Mouse (Mus musculus) kidney, embryonic 16.5 days (tissue): ENCODE results near the gene Spon1. TPM values are rescaled to one million over a fixed set of nuclear protein-coding genes. Genes with fewer than 3 reads are reported as not detected.

Experiments
- ATAC-seq: fragments of 200-750 bp; cut with Nextera tagmentation; 2 replicates; pipeline ENCODE4 v1.8.0; 2017; ENCODE audit warnings: moderate TSS enrichment; ENCODE audit not compliant: low FRiP score, low TSS enrichment
- H3K27ac ChIP-seq: fragments of 300-500 bp; sonication (generic); 2 replicates; pipeline ENCODE4 v1.5.1; 2014; ENCODE audit warnings: low read length
- H3K27me3 ChIP-seq: fragments of 300-500 bp; sonication (generic); 2 replicates; pipeline ENCODE4 v1.6.1; 2014; ENCODE audit warnings: low read length, control low read depth, mixed read lengths; ENCODE audit not compliant: insufficient read depth
- H3K36me3 ChIP-seq: fragments of 300-500 bp; sonication (generic); 2 replicates; pipeline ENCODE4 v1.6.1; 2014; ENCODE audit warnings: low read length, control low read depth, mixed read lengths; ENCODE audit not compliant: insufficient read depth
- H3K4me1 ChIP-seq: fragments of 300-500 bp; sonication (generic); 2 replicates; pipeline ENCODE4 v1.6.1; 2014; ENCODE audit warnings: low read length, control low read depth, mixed read lengths; ENCODE audit not compliant: insufficient read depth
- H3K4me2 ChIP-seq: fragments of 300-500 bp; sonication (generic); replicated peaks from 2 replicates; pipeline ENCODE4 v1.6.1; 2014; ENCODE audit warnings: low read depth, low read length
- H3K4me3 ChIP-seq: fragments of 300-500 bp; sonication (generic); 2 replicates; pipeline ENCODE4 v1.5.1; 2014; ENCODE audit warnings: mild to moderate bottlenecking, low read length
- H3K9ac ChIP-seq: fragments of 300-500 bp; sonication (generic); replicated peaks from 2 replicates; pipeline ENCODE4 v1.6.1; 2014; ENCODE audit warnings: low read length
- H3K9me3 ChIP-seq: fragments of 300-500 bp; sonication (generic); 2 replicates; pipeline ENCODE4 v1.6.1; 2016; ENCODE audit warnings: low read length, control low read depth
- WGBS: fragments of 180-500 bp; shearing (Covaris S2); extraction: QIAGEN DNeasy Blood & Tissue Kit; methylation state at CpG from one replicate; pipeline ENCODE4 v1.1.7; 2014; 5-methylcytosine and 5-hydroxymethylcytosine counted together
- polyA plus RNA-seq: library from polyadenylated mRNA; unstranded; fragments of >200 nt; fragmentation: Nextera tagmentation; extraction: Ambion mirVana; gene quantifications from 2 replicates; pipeline ENCODE4 v1.2.1, GENCODE M21; 2015

Spon1 gene
- polyA plus RNA-seq, 1 experiment from 2014 or later: 13.7 TPM

GRCm38 (mm10) chr7:114026923-114027322 is 261.1 kb downstream of the Spon1 start:
- no peak for ATAC-seq
- WGBS: 83% methylated on average over 8 of the region's 8 CpGs
- Histone ChIP-seq H3K4me1 (0 out of 2 replicates have a peak, but pooled peaks cover 1% of the 10 kb centered on the region), H3K9me3 (no peaks in the 10 kb centered on the region), H3K4me3 (no peak overlapping the region), H3K36me3 (no peaks in the 10 kb centered on the region), H3K27ac (no peak overlapping the region), H3K4me2 (no peak overlapping the region), H3K27me3 (no peaks in the 10 kb centered on the region), H3K9ac (no peak overlapping the region)

- Histone ChIP-seq H3K27ac (no peak overlapping the region), H3K4me1 (no peaks in the 10 kb centered on the region), H3K9me3 (no peaks in the 10 kb centered on the region), H3K27me3 (no peaks in the 10 kb centered on the region), H3K4me3 (no peak overlapping the region), H3K36me3 (no peaks in the 10 kb centered on the region), H3K9ac (no peak overlapping the region), H3K4me2 (no peak overlapping the region)
- no peak for ATAC-seq
- 86% methylated on average over 3 of the region's 3 CpGs for WGBS
Measured at GRCm38 (mm10) chr7:114027406-114027805, 261.6 kb downstream of the Spon1 start.

GRCm38 (mm10) chr7:114028828-114029227 is 263.0 kb downstream of the Spon1 start:
- Histone ChIP-seq H3K4me1 (no peaks in the 10 kb centered on the region), H3K27ac (no peak overlapping the region), H3K36me3 (no peaks in the 10 kb centered on the region), H3K4me3 (no peak overlapping the region), H3K9me3 (no peaks in the 10 kb centered on the region), H3K27me3 (no peaks in the 10 kb centered on the region), H3K4me2 (no peak overlapping the region), H3K9ac (no peak overlapping the region)
- ATAC-seq: no peak
- WGBS: 92% methylated on average over 5 of the region's 5 CpGs

- H3K4me2 ChIP-seq: no peak overlapping the region
- no peak overlapping the region for H3K27ac ChIP-seq
- no peak overlapping the region for H3K9ac ChIP-seq
- ATAC-seq: no peak
- no peak overlapping the region for H3K4me3 ChIP-seq
- WGBS: 59% methylated on average over 6 of the region's 6 CpGs
- no peaks in the 10 kb centered on the region for H3K9me3 ChIP-seq
- H3K36me3 ChIP-seq: no peaks in the 10 kb centered on the region
- no peaks in the 10 kb centered on the region for H3K4me1 ChIP-seq
- H3K27me3 ChIP-seq: no peaks in the 10 kb centered on the region
Measured at GRCm38 (mm10) chr7:114029596-114029995, 263.8 kb downstream of the Spon1 start.

- no peak for ATAC-seq
- WGBS: 81% methylated on average over 4 of the region's 4 CpGs
Measured at GRCm38 (mm10) chr7:114037237-114037636, 271.4 kb downstream of the Spon1 start.

GRCm38 (mm10) chr7:114041349-114041748 is 275.6 kb downstream of the Spon1 start:
- no peaks in the 10 kb centered on the region for H3K27me3 ChIP-seq
- H3K9me3 ChIP-seq: no peaks in the 10 kb centered on the region
- H3K4me2 ChIP-seq: no peak overlapping the region
- peaks cover 6% of the 10 kb centered on the region; the same call in 1 of the 2 replicates for H3K36me3 ChIP-seq
- WGBS: 84% methylated on average over 4 of the region's 4 CpGs
- H3K9ac ChIP-seq: no peak overlapping the region
- no peak for ATAC-seq
- no peak overlapping the region for H3K4me3 ChIP-seq
- no peak overlapping the region for H3K27ac ChIP-seq
- H3K4me1 ChIP-seq: peaks cover 4% of the 10 kb centered on the region; the same call in 1 of the 2 replicates

More at GRCm38 (mm10) chr7:114037237-114037636, 271.4 kb downstream of the Spon1 start:
- Histone ChIP-seq H3K27me3 (no peaks in the 10 kb centered on the region), H3K9ac (no peak overlapping the region), H3K36me3 (no peaks in the 10 kb centered on the region), H3K4me1 (no peaks in the 10 kb centered on the region), H3K9me3 (no peaks in the 10 kb centered on the region), H3K27ac (no peak overlapping the region), H3K4me3 (no peak overlapping the region), H3K4me2 (no peak overlapping the region)

GRCm38 (mm10) chr7:114042973-114043928 is 277.5 kb downstream of the Spon1 start:
- ATAC-seq: peak; percentile 63; the same call in 1 of the 2 replicates
- H3K27ac ChIP-seq: no peak overlapping the region

GRCm38 (mm10) chr7:114043929-114044549 is 278.2 kb downstream of the Spon1 start:
- peaks cover 12% of the 10 kb centered on the region; the same call in 1 of the 2 replicates for H3K36me3 ChIP-seq
- H3K4me3 ChIP-seq: no peak overlapping the region
- H3K4me2 ChIP-seq: no peak overlapping the region
- H3K27me3 ChIP-seq: no peaks in the 10 kb centered on the region
- 73% methylated on average over 6 of the region's 6 CpGs for WGBS
- H3K9me3 ChIP-seq: no peaks in the 10 kb centered on the region
- ATAC-seq: no peak
- no peak overlapping the region for H3K9ac ChIP-seq
- no peak overlapping the region for H3K27ac ChIP-seq
- H3K4me1 ChIP-seq: peaks cover 4% of the 10 kb centered on the region; the same call in 1 of the 2 replicates

More at GRCm38 (mm10) chr7:114042973-114043928, 277.5 kb downstream of the Spon1 start:
- peaks cover 12% of the 10 kb centered on the region; the same call in 1 of the 2 replicates for H3K36me3 ChIP-seq
- H3K9me3 ChIP-seq: no peaks in the 10 kb centered on the region
- no peaks in the 10 kb centered on the region for H3K27me3 ChIP-seq
- WGBS: 80% methylated on average over 26 of the region's 26 CpGs
- H3K4me1 ChIP-seq: peaks cover 4% of the 10 kb centered on the region; the same call in 1 of the 2 replicates
- H3K9ac ChIP-seq: no peak overlapping the region
- H3K4me3 ChIP-seq: no peak overlapping the region
- no peak overlapping the region for H3K4me2 ChIP-seq

- no peaks in the 10 kb centered on the region for H3K27me3 ChIP-seq
- H3K4me3 ChIP-seq: no peak overlapping the region
- 62% methylated on average over 2 of the region's 2 CpGs for WGBS
- no peaks in the 10 kb centered on the region for H3K9me3 ChIP-seq
- no peak overlapping the region for H3K27ac ChIP-seq
- H3K4me2 ChIP-seq: no peak overlapping the region
- H3K9ac ChIP-seq: no peak overlapping the region
- H3K36me3 ChIP-seq: peaks cover 12% of the 10 kb centered on the region; the same call in 1 of the 2 replicates
- ATAC-seq: no peak
- H3K4me1 ChIP-seq: peaks cover 4% of the 10 kb centered on the region; the same call in 1 of the 2 replicates
Measured at GRCm38 (mm10) chr7:114045814-114046213, 280.0 kb downstream of the Spon1 start.
